Mouse (Mus musculus) layer of hippocampus, adult 9-10 months (tissue): ENCODE results near the gene Laptm4a.

Source experiments
- DNase-seq: peaks from one replicate; pipeline ENCODE4 v3.0.0; 2022; ENCODE audit warnings: low spot score

The Laptm4a gene

GRCm38 (mm10) chr12:8954161-8954561 is 32.7 kb downstream of the Laptm4a start:
- no peak for DNase-seq

- DNase-seq, result no peak
Measured at GRCm38 (mm10) chr12:8961607-8962316, 40.3 kb downstream of the Laptm4a start.

- DNase-seq, result no peak
Measured at GRCm38 (mm10) chr12:8969828-8970227, 48.4 kb downstream of the Laptm4a start.

- DNase-seq, result peak; percentile 72
Measured at GRCm38 (mm10) chr12:8973820-8974465, 52.5 kb downstream of the Laptm4a start, which contains the start of gene Wdr35. Wdr35 (plus strand) TSS chr12:8973892.

- DNase-seq, result no peak
Measured at GRCm38 (mm10) chr12:8975076-8975475, 53.6 kb downstream of the Laptm4a start.
